Mouse (Mus musculus) cerebellum, adult 2 months (tissue): Measurements from ENCODE around the gene Prss35. TPM values are rescaled to one million over a fixed set of nuclear protein-coding genes. Genes with fewer than 3 reads are reported as not detected.
A peak's percentile ranks its signal among the peaks of the same experiment; 100 is the strongest.

Source experiments
- DNase-seq, 2 experiments: peaks; one replicate each; pipeline ENCODE4 v3.0.0; 2021
- H3K27ac ChIP-seq: fragments of 200-500 bp; 2 replicates; pipeline ENCODE4 v1.5.1; 2012; ENCODE audit warnings: low read length, control low read depth, inconsistent platforms; ENCODE audit not compliant: insufficient read depth
- H3K27me3 ChIP-seq: fragments of 200-500 bp; 2 replicates; pipeline ENCODE4 v1.6.1; 2012; ENCODE audit warnings: inconsistent platforms, mild to moderate bottlenecking, low read length, moderate library complexity; ENCODE audit not compliant: control insufficient read depth, insufficient read depth
- H3K4me1 ChIP-seq: fragments of 200-500 bp; 2 replicates; pipeline ENCODE4 v1.6.1; 2011; ENCODE audit warnings: low read length; ENCODE audit not compliant: control insufficient read depth, insufficient read depth
- H3K4me3 ChIP-seq: fragments of 200-500 bp; replicated peaks from 2 replicates; pipeline ENCODE3; 2011; ENCODE audit warnings: mild to moderate bottlenecking, low read depth, low read length, control low read depth; ENCODE audit not compliant: insufficient read depth
- CTCF ChIP-seq: fragments of 200-500 bp; IDR thresholded peaks from 2 replicates; pipeline ENCODE4 v1.5.1; 2011; ENCODE audit warnings: low read depth, mild to moderate bottlenecking, control low read depth, low read length, moderate library complexity, borderline replicate concordance; ENCODE audit not compliant: insufficient read depth
- POLR2A ChIP-seq: fragments of 200-500 bp; IDR thresholded peaks from 2 replicates; pipeline ENCODE4 v1.6.1; 2011; ENCODE audit warnings: low read length, control low read depth, borderline replicate concordance; ENCODE audit not compliant: insufficient read depth
- WGBS: fragments of 180-500 bp; shearing (Covaris S2); methylation state at CpG from one replicate; pipeline ENCODE4 v1.1.7; 2018; 5-methylcytosine and 5-hydroxymethylcytosine counted together
- polyA plus RNA-seq: library from polyadenylated mRNA; depleted of rRNA; stranded (reverse); fragments of >200 nt; gene quantifications from 2 replicates; pipeline ENCODE4 v1.2.3, GENCODE M21; 2012

The Prss35 gene
- polyA plus RNA-seq, 1 experiment, result 3.1 TPM

DNA sequence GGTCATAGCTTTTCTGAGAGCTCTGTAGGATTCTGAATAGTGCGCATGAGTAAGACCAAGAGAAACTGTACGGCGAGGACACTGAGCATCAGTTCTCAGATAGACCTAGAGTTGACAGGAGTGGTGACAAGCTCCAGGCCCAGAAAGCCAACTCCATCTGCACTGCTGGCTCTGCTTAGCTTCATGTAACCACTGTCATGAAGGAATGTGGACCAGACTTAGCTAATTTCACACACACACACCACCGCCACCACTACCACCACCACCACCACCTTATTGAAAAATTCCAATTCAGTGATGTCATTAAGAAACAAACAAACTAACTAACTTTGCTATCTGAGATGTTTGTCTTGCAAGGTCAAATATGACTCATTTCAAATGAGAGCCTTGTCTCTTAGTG, 6.5 kb upstream of the Prss35 start:
- H3K4me3 ChIP-seq, result no peak overlapping the region
- WGBS, result 95% methylated on average over 4 of the region's 4 CpGs

DNA sequence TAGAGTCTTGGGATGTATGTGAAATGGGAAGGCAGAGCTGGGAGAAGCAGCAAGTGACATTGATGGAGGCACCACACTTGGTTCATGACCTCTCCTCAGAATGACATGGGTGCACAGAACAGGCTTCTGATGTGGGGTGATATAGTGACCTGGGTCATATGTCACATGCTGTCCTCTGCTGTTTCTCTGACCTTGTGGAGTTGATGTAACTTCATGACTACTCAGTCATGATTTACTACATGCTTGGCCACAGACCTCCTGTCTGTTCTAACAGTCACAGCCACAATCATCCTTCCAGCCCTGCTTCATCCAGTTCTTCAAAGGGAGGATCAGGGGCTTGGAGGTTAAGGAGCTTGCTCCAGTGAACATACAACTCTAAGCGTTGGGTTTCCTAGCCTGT, 5.4 kb upstream of the Prss35 start:
- WGBS, result 98% methylated on average over 1 of the region's 1 CpGs

More for the DNA sequence above, 6.5 kb upstream of the Prss35 start:
- no peak overlapping the region for H3K27ac ChIP-seq
- no peak for DNase-seq
- TF ChIP-seq CTCF (no peak), POLR2A (no peak)
- no peaks in the 10 kb centered on the region for H3K27me3 ChIP-seq
- no peaks in the 10 kb centered on the region for H3K4me1 ChIP-seq

DNA sequence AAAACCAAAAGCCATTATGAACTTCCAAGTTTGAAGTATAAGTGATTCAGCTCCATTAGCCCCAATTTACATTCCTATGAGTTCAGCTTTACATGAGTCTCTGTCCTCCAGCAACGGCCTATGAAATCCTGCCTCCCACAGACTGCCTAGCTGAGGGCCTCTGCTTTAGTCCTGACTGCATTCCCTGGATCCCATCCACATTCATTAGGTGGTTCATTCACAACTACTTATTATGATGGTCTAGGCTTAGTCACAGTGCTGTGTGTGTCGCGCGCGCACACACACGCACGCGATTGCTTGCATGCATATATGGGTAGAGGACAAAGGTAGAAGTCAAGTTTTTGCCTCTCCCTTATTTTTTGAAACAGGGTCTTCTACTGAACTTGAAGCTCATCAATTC, 4.6 kb upstream of the Prss35 start:
- Histone ChIP-seq H3K4me1 (peaks cover 3% of the 10 kb centered on the region; the same call in 1 of the 2 replicates), H3K27ac (no peak overlapping the region), H3K27me3 (no peaks in the 10 kb centered on the region), H3K4me3 (no peak overlapping the region)
- no peak for TF ChIP-seq POLR2A
- no peak for TF ChIP-seq CTCF
- DNase-seq, result no peak
- WGBS, result 94% methylated on average over 8 of the region's 8 CpGs

More for the DNA sequence above, 5.4 kb upstream of the Prss35 start:
- TF ChIP-seq POLR2A, result no peak
- TF ChIP-seq CTCF, result no peak
- H3K27me3 ChIP-seq, result no peaks in the 10 kb centered on the region
- H3K27ac ChIP-seq, result no peak overlapping the region
- no peaks in the 10 kb centered on the region for H3K4me1 ChIP-seq
- no peak for DNase-seq
- H3K4me3 ChIP-seq, result no peak overlapping the region

DNA sequence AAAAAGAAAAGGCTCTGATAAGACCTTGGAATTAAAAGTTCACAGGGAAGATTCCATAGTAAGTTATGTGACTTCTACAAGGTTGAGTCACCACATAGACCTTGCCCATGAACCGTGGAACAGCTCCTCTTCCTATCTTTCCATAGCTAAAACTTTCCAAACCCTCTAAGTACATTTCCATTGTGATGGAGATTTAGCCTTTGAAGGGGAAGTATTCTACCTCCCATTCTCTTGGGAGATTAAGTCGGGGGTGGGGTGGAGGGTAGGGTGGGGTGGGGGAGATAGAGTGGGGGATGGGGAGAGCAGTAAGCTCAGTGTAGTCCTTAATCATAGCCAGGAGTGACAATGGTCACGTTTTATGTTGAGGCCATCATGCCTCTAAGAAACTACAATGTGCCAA, 3.5 kb upstream of the Prss35 start:
- no peak overlapping the region for H3K27ac ChIP-seq
- TF ChIP-seq POLR2A (no peak), CTCF (no peak)
- WGBS, result 36% methylated on average over 3 of the region's 3 CpGs
- H3K27me3 ChIP-seq, result no peaks in the 10 kb centered on the region
- H3K4me1 ChIP-seq, result peaks cover 3% of the 10 kb centered on the region; the same call in 1 of the 2 replicates
- DNase-seq, result no peak
- H3K4me3 ChIP-seq, result no peak overlapping the region

DNA sequence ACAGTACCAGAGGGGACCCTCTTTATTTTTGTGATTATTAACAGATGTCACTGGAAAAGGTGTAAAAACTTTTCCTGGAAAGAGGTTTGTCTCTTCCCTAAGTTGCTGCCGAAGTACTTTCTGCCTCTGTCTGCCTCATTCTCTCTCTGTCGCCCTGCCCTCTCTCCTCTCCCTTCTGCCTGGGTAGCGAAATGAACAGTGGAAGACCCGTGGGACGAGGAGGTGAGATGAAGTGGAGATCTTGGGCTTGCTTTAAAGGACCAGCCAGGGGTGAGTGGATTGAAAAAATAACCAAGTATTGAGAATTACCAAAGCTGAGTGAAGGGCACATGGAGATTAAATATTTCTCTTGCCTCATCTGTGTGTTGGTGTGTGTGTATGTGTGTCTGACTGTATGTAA, 592 bp downstream of the Prss35 start:
- TF ChIP-seq CTCF (no peak), POLR2A (no peak)
- no peak for DNase-seq
- H3K27ac ChIP-seq, result no peak overlapping the region
- H3K4me3 ChIP-seq, result no peak overlapping the region
- no peaks in the 10 kb centered on the region for H3K27me3 ChIP-seq
- 54% methylated on average over 5 of the region's 5 CpGs for WGBS
- H3K4me1 ChIP-seq, result peaks cover 7% of the 10 kb centered on the region

DNA sequence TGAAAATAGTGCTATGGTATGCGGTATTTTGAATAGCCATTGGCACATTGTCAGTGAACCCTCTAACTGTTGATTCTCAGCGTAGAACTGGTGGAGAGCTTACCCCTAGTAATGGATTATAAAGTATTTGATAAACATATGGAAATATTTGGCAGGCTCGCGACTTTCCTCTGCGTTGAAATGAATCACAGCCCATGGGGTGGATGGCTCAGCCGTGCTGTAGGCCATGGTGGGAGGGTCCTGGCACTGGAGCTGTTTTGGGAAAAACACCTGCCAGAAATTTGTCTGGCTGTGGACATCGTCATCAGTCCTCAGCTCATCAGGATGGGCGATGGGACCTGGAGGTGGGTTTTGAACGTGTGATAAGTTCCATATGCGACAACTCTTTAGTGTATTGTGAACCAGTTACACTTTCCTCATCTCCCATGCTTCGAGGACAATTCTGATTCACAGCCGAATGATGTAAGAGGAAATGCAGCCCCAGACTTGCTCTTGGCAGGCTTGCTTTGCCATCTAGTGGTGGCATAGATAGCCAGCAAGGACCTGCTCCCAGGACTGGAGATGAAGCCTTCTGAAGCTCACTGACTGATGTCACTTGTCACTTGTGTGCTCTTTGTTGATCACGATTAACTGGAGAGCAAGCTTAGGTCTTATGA, 2.6 kb downstream of the Prss35 start:
- WGBS, result 18% methylated on average over 13 of the region's 13 CpGs
- H3K27me3 ChIP-seq, result no peaks in the 10 kb centered on the region
- no peak overlapping the region for H3K27ac ChIP-seq
- TF ChIP-seq POLR2A (no peak), CTCF (peak; percentile 90)
- peak overlapping the region; percentile 35 for H3K4me3 ChIP-seq
- H3K4me1 ChIP-seq, result peaks cover 7% of the 10 kb centered on the region
- peak; percentile 63 to 72 for DNase-seq

DNA sequence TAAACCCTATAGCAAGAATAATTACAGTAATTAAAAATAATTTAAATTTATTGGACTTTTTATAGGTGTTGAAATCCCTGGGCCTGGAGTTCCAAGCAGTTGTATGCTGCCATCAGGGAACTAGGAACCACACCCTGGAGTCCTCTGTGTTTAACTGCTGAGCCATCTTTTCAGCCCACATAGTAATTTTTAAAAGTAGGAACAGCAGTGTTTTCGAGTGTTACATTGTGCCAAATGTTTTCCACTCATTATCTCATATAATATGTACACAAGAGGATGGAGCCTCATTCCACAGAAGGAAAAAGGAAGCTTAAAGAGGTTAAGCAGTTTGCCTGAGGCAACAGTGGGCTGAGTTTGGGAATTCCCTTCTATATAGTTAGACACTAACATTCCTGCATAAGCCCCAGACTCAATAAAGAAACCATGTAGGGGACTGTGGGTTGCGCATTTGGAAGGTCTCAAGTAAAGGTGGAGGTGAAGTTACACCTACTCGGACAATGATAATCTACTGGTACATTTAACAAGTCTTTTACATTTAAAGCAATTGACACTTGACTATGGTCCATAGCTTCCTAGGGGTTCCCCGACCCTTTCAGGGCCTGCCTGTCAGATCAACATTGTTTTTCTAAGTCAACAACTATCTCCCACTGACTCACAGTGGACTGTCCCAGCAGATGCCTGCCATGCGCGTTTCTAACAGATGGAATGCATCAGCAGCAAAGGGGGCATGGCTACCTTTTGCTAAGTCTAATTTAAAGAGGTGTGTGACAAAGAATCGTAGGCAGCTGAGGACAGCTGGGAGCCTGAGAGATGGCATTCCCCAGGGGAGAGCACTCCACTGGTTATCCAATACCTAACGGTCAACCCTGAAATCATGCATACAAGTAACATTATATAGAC, 19.3 kb downstream of the Prss35 start:
- Histone ChIP-seq H3K4me3 (no peak overlapping the region), H3K4me1 (no peaks in the 10 kb centered on the region), H3K27ac (no peak overlapping the region), H3K27me3 (no peaks in the 10 kb centered on the region)
- DNase-seq, result no peak
- 50% methylated on average over 8 of the region's 8 CpGs for whole genome bisulfite sequencing
- no peak for TF ChIP-seq CTCF

DNA sequence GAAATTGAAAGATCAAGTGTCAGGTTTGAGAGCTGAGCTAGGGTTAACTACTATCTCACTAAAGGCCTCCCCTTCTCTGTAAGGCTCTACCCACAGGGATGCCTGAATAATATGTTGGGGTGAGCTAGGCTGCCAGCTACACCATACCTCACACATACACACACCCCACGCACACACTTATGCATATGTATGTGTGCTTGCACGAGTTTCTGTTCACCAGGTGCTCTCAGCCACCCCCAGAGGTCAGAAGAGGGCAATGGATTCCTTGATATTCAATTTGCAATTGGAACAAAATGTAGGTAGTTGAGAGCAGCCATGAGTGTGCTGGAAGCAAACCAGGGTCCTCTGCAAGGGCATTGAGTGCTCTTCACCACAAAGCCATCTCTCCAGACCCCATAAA, 20.6 kb downstream of the Prss35 start:
- WGBS, result 64% methylated on average over 2 of the region's 2 CpGs
- no peak for TF ChIP-seq POLR2A
- TF ChIP-seq CTCF, result no peak
- Histone ChIP-seq H3K4me1 (no peaks in the 10 kb centered on the region), H3K27me3 (no peaks in the 10 kb centered on the region), H3K4me3 (no peak overlapping the region), H3K27ac (no peak overlapping the region)
- no peak for DNase-seq
